Mouse (Mus musculus): ENCODE measurements around the gene Ubtd1.
A peak's percentile ranks its signal among the peaks of the same experiment; 100 is the strongest.

Gene Ubtd1

GRCm38 (mm10) chr19:41981595-41981927, at the start of gene Ubtd1:
Gene Ubtd1, plus strand, starts transcription at chr19:41981763.
- DNase-seq: no peak

GRCm38 (mm10) chr19:41932686-41933085, 48.9 kb upstream of the Ubtd1 start:
- no peak for DNase-seq

GRCm38 (mm10) chr19:41933179-41934086, 48.1 kb upstream of the Ubtd1 start, which contains the start of the genes Exosc1 and Zdhhc16:
Gene Exosc1, minus strand, starts transcription at chr19:41933423.
Gene Zdhhc16, plus strand, starts transcription at chr19:41933480.
- DNase-seq: peak; percentile 97

GRCm38 (mm10) chr19:41934124-41934523, 47.4 kb upstream of the Ubtd1 start:
- no peak for DNase-seq

GRCm38 (mm10) chr19:41935921-41936320, 45.6 kb upstream of the Ubtd1 start:
- no peak for DNase-seq

- DNase-seq: no peak
Observed at GRCm38 (mm10) chr19:41938539-41938938, 43.0 kb upstream of the Ubtd1 start.

- no peak for DNase-seq
Observed at GRCm38 (mm10) chr19:41943841-41944240, 37.7 kb upstream of the Ubtd1 start.

GRCm38 (mm10) chr19:41952287-41952686, 29.3 kb upstream of the Ubtd1 start:
- peak; percentile 23 for DNase-seq

GRCm38 (mm10) chr19:41953574-41953973, 28.0 kb upstream of the Ubtd1 start:
- no peak for DNase-seq

GRCm38 (mm10) chr19:41969618-41970017, 11.9 kb upstream of the Ubtd1 start:
- DNase-seq: no peak

- no peak for DNase-seq
Observed at GRCm38 (mm10) chr19:41973891-41974794, 7.4 kb upstream of the Ubtd1 start.

GRCm38 (mm10) chr19:41980422-41980818, 1.1 kb upstream of the Ubtd1 start:
- no peak for DNase-seq

- DNase-seq: peak; percentile 98
Observed at GRCm38 (mm10) chr19:41980819-41981594, 556 bp upstream of the Ubtd1 start, which contains the start of gene Mms19. Gene Mms19, minus strand, starts transcription at chr19:41981157.

GRCm38 (mm10) chr19:41981931-41982790, 598 bp downstream of the Ubtd1 start:
- peak; percentile 71 for DNase-seq

- no peak for DNase-seq
Observed at GRCm38 (mm10) chr19:41982791-41983150, 1.2 kb downstream of the Ubtd1 start.

GRCm38 (mm10) chr19:41985994-41986393, 4.4 kb downstream of the Ubtd1 start:
- DNase-seq: no peak

- DNase-seq: no peak
Observed at GRCm38 (mm10) chr19:41987206-41987605, 5.6 kb downstream of the Ubtd1 start.

GRCm38 (mm10) chr19:41989810-41990209, 8.2 kb downstream of the Ubtd1 start:
- DNase-seq: no peak

GRCm38 (mm10) chr19:41991926-41992477, 10.4 kb downstream of the Ubtd1 start:
- no peak for DNase-seq

GRCm38 (mm10) chr19:41992971-41993370, 11.4 kb downstream of the Ubtd1 start:
- DNase-seq: no peak

- no peak for DNase-seq
Observed at GRCm38 (mm10) chr19:41993484-41993883, 11.9 kb downstream of the Ubtd1 start.
